Mouse (Mus musculus) induced T-regulatory cell, adult 2 months (primary cell): ENCODE results near the gene Mfap4.

Experiments
- DNase-seq: peaks from one replicate; pipeline ENCODE4 v3.0.0-alpha.2; 2012; ENCODE audit warnings: low read depth

The Mfap4 gene

GRCm38 (mm10) chr11:61483226-61483845 is 1.9 kb upstream of the Mfap4 start:
- DNase-seq: no peak

- DNase-seq: no peak
These were observed 997 bp upstream of the Mfap4 start for GRCm38 (mm10) chr11:61484256-61484612.

GRCm38 (mm10) chr11:61485541-61486457 is 568 bp downstream of the Mfap4 start:
- DNase-seq: no peak

GRCm38 (mm10) chr11:61486458-61487219 is 1.4 kb downstream of the Mfap4 start:
- DNase-seq: no peak

GRCm38 (mm10) chr11:61487401-61487800 is 2.2 kb downstream of the Mfap4 start:
- no peak for DNase-seq

- no peak for DNase-seq
These were observed 2.7 kb downstream of the Mfap4 start for GRCm38 (mm10) chr11:61487936-61488335.

- DNase-seq: no peak
These were observed 3.9 kb downstream of the Mfap4 start for GRCm38 (mm10) chr11:61489085-61489484.

GRCm38 (mm10) chr11:61489874-61490273 is 4.6 kb downstream of the Mfap4 start:
- DNase-seq: no peak

GRCm38 (mm10) chr11:61490944-61491520 is 5.8 kb downstream of the Mfap4 start:
- no peak for DNase-seq

- DNase-seq: no peak
These were observed 7.6 kb downstream of the Mfap4 start for GRCm38 (mm10) chr11:61492749-61493401.

GRCm38 (mm10) chr11:61493525-61494128 is 8.4 kb downstream of the Mfap4 start:
- DNase-seq: no peak

GRCm38 (mm10) chr11:61494129-61494997 is 9.1 kb downstream of the Mfap4 start, which contains the start of gene Mapk7:
Mapk7 (minus strand) TSS chr11:61494406.
- peak; percentile 99 for DNase-seq

GRCm38 (mm10) chr11:61495528-61495927 is 10.3 kb downstream of the Mfap4 start:
- DNase-seq: no peak

GRCm38 (mm10) chr11:61497490-61497889 is 12.3 kb downstream of the Mfap4 start:
- DNase-seq: no peak

- DNase-seq: peak; percentile 43
These were observed 13.7 kb downstream of the Mfap4 start for GRCm38 (mm10) chr11:61498736-61499504.

GRCm38 (mm10) chr11:61503933-61504332 is 18.7 kb downstream of the Mfap4 start:
- DNase-seq: no peak

GRCm38 (mm10) chr11:61504713-61505257 is 19.6 kb downstream of the Mfap4 start, which contains the start of gene B9d1:
B9d1 (plus strand) TSS chr11:61505144.
- peak; percentile 100 for DNase-seq

GRCm38 (mm10) chr11:61514953-61515352 is 29.7 kb downstream of the Mfap4 start:
- DNase-seq: peak; percentile 60

GRCm38 (mm10) chr11:61517971-61518370 is 32.7 kb downstream of the Mfap4 start:
- no peak for DNase-seq
